Mouse (Mus musculus): ENCODE data around the gene Dhx16. TPM values are rescaled to one million over a fixed set of nuclear protein-coding genes. Genes with fewer than 3 reads are reported as not detected.

Dhx16 gene
- polyA plus RNA-seq, 1 experiment from 2014 or later, result 29.8 TPM

DNA sequence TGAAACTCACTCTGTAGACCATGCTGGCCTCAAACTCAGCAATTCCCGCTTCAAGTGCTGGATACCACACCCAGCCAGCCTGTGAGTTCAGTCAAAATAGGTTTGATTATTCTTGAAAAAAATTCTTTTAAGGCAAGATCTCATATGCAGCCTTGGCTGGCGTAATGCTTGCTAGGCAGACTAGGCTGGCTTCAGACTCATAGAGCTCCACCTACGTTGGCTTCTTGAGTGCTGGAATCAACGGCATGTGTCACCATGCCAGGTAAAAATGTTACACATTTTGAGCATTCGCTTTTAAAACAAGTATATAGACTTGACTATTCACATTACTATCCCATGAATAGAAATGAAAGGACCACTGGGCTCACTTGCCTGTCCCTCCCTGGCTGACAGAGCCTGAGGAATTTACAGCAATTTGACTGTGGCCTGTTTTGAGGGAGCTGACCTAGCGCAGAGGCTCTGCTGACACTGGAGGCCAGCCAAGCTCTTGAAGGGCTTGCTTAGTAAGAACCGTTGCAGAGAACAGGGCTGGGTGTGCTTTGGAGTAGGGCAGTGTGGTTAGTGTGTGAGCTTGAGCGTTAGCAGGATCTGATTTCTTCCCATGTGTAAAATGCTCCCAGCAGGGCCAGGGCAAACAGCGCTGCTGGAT lies 23.8 kb downstream of the Dhx16 start:
- Histone ChIP-seq H3K27ac (ENCODE audit: low read length) (no peak overlapping the region), H3K9me3 (replicated peaks; ENCODE audit: control insufficient read depth, low read length) (no peaks in the 10 kb centered on the region), H3K36me3 (ENCODE audit: control insufficient read depth, insufficient read depth) (no peaks in the 10 kb centered on the region), H3K9ac (ENCODE audit: low read depth, low read length) (no peak overlapping the region), H3K27me3 (ENCODE audit: control insufficient read depth, insufficient read depth, low read depth, low read length) (no peaks in the 10 kb centered on the region), H3K4me1 (ENCODE audit: control insufficient read depth, low read depth, low read length) (no peaks in the 10 kb centered on the region; the same call in 1 of the 2 replicates), H3K4me2 (ENCODE audit: low read depth, low read length) (no peak overlapping the region), H3K4me3 (ENCODE audit: low read depth, low read length) (no peak overlapping the region)
- ATAC-seq (ENCODE audit: low read depth), result no peak
- 64% methylated on average over 9 of the region's 9 CpGs for WGBS (ENCODE audit: insufficient replicate concordance)

DNA sequence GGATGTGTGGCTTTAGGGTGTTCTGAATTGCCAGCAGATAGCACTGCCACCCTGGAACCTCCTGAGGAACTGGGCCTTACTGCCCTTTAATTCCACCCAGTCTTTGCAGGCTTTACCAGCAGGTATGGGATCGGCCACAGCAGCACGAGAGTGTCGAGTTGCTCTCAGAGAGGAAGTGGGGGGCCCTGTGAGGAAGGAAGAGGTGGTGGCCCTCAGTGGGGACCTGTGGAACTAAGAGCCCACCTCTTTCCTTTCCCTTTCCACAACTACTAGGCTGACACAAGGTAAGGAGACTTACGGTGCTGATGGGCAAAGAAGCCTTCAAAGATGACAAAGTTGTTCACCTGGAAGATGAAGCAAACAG lies 24.4 kb downstream of the Dhx16 start:
- no peak overlapping the region for H3K4me3 ChIP-seq (ENCODE audit: low read depth, low read length)
- 35% methylated on average over 4 of the region's 4 CpGs for WGBS (ENCODE audit: insufficient replicate concordance)
- ATAC-seq (ENCODE audit: low read depth), result no peak
- H3K36me3 ChIP-seq (ENCODE audit: control insufficient read depth, insufficient read depth), result no peaks in the 10 kb centered on the region
- H3K4me2 ChIP-seq (ENCODE audit: low read depth, low read length), result no peak overlapping the region
- H3K4me1 ChIP-seq (ENCODE audit: control insufficient read depth, low read depth, low read length), result peaks cover 2% of the 10 kb centered on the region
- no peaks in the 10 kb centered on the region for H3K27me3 ChIP-seq (ENCODE audit: control insufficient read depth, insufficient read depth, low read depth, low read length)
- no peak overlapping the region for H3K9ac ChIP-seq (ENCODE audit: low read depth, low read length)
- no peak overlapping the region for H3K27ac ChIP-seq (ENCODE audit: low read length)
- no peaks in the 10 kb centered on the region for H3K9me3 ChIP-seq (replicated peaks; ENCODE audit: control insufficient read depth, low read length)

DNA sequence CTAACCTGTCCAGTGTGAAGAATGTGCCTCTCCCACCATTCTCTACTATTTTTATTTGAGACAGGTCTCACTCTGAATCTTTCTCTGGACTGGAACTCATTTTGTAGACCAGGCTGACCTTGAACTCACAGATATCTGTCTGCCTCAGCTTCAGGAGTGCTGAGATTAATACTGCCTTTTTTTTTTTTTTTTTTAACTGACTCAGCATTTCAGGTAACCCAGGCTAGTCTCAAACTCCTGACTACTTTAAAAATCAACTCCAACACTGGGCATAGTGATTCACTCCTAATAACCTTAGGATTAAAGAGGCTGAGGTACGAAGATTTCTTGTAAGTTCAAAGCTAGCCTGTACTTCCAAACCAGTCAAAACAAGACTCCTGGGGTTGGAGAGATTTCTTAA lies 26.0 kb downstream of the Dhx16 start:
- Histone ChIP-seq H3K27ac (ENCODE audit: low read length) (no peak overlapping the region), H3K27me3 (ENCODE audit: control insufficient read depth, insufficient read depth, low read depth, low read length) (no peaks in the 10 kb centered on the region), H3K4me3 (ENCODE audit: low read depth, low read length) (no peak overlapping the region), H3K9ac (ENCODE audit: low read depth, low read length) (no peak overlapping the region), H3K4me1 (ENCODE audit: control insufficient read depth, low read depth, low read length) (peaks cover 12% of the 10 kb centered on the region), H3K4me2 (ENCODE audit: low read depth, low read length) (no peak overlapping the region), H3K9me3 (replicated peaks; ENCODE audit: control insufficient read depth, low read length) (no peaks in the 10 kb centered on the region), H3K36me3 (ENCODE audit: control insufficient read depth, insufficient read depth) (no peaks in the 10 kb centered on the region)
- 76% methylated on average over 1 of the region's 1 CpGs for WGBS (ENCODE audit: insufficient replicate concordance)
- no peak for ATAC-seq (ENCODE audit: low read depth)

DNA sequence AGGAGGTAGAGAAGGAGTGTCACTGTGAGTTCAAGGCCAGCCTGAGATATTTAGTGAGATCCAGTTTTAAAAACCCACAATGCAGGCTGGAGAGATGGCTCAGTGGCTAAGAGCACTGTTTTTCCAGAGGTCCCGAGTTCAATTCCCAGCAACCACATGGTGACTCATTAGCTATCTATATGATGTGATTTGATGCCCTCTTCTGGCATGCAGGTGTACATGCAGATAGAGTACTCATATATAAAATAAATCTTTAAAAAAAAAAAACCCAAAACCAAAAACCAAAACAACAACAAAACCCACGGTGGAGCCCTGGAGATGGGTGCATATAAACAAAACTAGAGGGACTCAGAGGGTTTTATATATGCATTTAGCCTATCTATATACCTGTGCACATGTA lies 28.0 kb downstream of the Dhx16 start:
- 41% methylated on average over 2 of the region's 2 CpGs for WGBS (ENCODE audit: insufficient replicate concordance)
- H3K4me3 ChIP-seq (ENCODE audit: low read depth, low read length), result no peak overlapping the region

DNA sequence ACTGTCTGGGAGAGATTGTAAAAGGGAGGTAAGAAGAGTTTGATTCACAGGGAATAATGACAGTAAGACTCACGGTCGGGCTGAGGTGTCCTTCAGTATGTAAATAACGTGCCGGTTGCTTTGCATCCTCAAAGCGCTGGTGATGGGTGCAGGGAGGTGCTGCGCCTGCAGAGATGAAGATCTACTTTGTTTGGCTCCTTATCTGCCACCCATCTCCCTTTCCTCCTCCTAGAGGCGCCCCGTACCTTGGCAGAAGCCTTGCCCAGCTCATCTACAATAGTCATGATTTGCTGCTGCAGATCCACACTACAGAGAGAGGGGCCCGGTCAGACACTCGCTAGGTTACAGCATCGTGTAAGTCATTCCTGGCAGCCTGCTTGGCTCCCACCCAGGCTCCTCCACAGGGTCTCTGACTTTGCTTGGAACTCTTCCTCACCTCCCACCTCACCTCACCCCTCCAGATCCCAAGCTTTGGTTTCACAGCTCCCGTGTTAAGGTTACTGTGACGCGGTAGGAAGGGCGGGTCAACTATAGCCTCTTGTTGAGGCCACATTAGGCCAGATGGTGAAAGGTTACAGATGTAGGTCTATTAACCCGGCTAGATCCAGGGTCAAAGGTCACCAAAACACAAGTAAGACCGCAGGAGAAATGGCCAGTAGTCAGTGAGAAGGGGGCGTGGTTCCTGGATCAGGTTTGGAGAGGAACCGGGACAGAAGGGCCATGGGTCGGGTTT lies 29.7 kb downstream of the Dhx16 start:
- peak overlapping the region; percentile 75 for H3K4me3 ChIP-seq (ENCODE audit: low read depth, low read length)
- peaks cover 19% of the 10 kb centered on the region for H3K4me1 ChIP-seq (ENCODE audit: control insufficient read depth, low read depth, low read length)
- peak overlapping the region; percentile 83; the same call in 1 of the 2 replicates for H3K27ac ChIP-seq (ENCODE audit: low read length)
- H3K4me2 ChIP-seq (ENCODE audit: low read depth, low read length), result peak overlapping the region; percentile 90
- H3K27me3 ChIP-seq (ENCODE audit: control insufficient read depth, insufficient read depth, low read depth, low read length), result no peaks in the 10 kb centered on the region
- H3K36me3 ChIP-seq (ENCODE audit: control insufficient read depth, insufficient read depth), result peaks cover 16% of the 10 kb centered on the region
- H3K9me3 ChIP-seq (replicated peaks; ENCODE audit: control insufficient read depth, low read length), result no peaks in the 10 kb centered on the region
- 27% methylated on average over 20 of the region's 20 CpGs for WGBS (ENCODE audit: insufficient replicate concordance)
- H3K9ac ChIP-seq (ENCODE audit: low read depth, low read length), result peak overlapping the region; percentile 66
- ATAC-seq (ENCODE audit: low read depth), result peak; percentile 56

More for the DNA sequence above, 28.0 kb downstream of the Dhx16 start:
- Histone ChIP-seq H3K9me3 (replicated peaks; ENCODE audit: control insufficient read depth, low read length) (no peaks in the 10 kb centered on the region), H3K4me2 (ENCODE audit: low read depth, low read length) (no peak overlapping the region), H3K36me3 (ENCODE audit: control insufficient read depth, insufficient read depth) (peaks cover 7% of the 10 kb centered on the region), H3K27ac (ENCODE audit: low read length) (no peak overlapping the region), H3K9ac (ENCODE audit: low read depth, low read length) (no peak overlapping the region), H3K27me3 (ENCODE audit: control insufficient read depth, insufficient read depth, low read depth, low read length) (no peaks in the 10 kb centered on the region), H3K4me1 (ENCODE audit: control insufficient read depth, low read depth, low read length) (peaks cover 16% of the 10 kb centered on the region)
- no peak for ATAC-seq (ENCODE audit: low read depth)

DNA sequence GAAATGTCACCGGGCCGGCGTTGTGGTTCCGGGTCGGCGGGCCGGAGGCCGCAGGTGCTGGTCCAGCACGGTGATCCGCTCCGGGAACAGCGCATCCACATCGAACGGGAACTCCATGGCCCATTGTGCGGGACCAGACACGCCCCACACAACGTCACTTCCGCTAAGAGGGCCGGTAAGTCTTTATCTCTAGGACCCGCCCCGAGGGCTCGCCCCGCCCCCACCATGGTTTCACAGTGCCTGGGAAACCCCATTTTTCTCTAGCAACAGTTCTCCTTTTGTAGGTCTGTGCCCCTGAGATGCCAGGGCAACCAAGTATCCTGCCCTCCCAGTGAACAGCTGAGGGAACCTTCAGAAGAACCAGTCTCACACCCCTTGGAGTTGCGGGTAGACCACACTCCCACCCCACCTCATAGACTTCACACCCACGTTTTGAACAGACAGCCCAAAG lies 30.3 kb downstream of the Dhx16 start, which contains the start of gene Atat1:
Gene Atat1, minus strand, starts transcription at position 157 of the 451 bp plus-strand sequence.
- peak; percentile 89 for ATAC-seq (ENCODE audit: low read depth)
- Histone ChIP-seq H3K27ac (ENCODE audit: low read length) (peak within 1 kb of the TSS; percentile 83), H3K4me2 (ENCODE audit: low read depth, low read length) (peak within 1 kb of the TSS; percentile 90), H3K36me3 (ENCODE audit: control insufficient read depth, insufficient read depth) (peaks cover 16% of the 10 kb centered on the region), H3K4me3 (ENCODE audit: low read depth, low read length) (peak within 1 kb of the TSS; percentile 75), H3K4me1 (ENCODE audit: control insufficient read depth, low read depth, low read length) (peaks cover 24% of the 10 kb centered on the region), H3K27me3 (ENCODE audit: control insufficient read depth, insufficient read depth, low read depth, low read length) (no peaks in the 10 kb centered on the region), H3K9me3 (replicated peaks; ENCODE audit: control insufficient read depth, low read length) (no peaks in the 10 kb centered on the region), H3K9ac (ENCODE audit: low read depth, low read length) (peak within 1 kb of the TSS; percentile 66)
- WGBS (ENCODE audit: insufficient replicate concordance), result 2% methylated on average over 25 of the region's 25 CpGs

DNA sequence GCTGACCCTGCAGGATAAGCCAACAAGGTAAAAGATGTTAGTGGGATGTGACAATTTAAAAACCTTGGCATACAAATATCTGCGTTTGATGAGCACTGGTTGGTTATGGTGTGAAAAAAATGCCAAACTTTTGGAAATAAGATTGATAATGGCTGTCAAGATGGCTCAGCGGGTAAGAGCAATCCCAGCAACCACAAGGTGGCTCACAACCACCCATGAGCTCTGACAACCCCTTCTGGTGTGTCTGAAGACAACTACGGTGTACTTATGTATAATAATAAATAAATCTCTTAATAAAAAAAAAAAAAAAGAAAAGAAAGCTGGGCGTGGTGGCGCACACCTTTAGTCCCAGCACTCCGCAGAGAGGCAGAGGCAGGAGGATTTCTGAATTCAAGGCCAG lies 35.4 kb downstream of the Dhx16 start:
- Histone ChIP-seq H3K4me1 (ENCODE audit: control insufficient read depth, low read depth, low read length) (peaks cover 27% of the 10 kb centered on the region), H3K9ac (ENCODE audit: low read depth, low read length) (no peak overlapping the region; the same call in 1 of the 2 replicates), H3K4me2 (ENCODE audit: low read depth, low read length) (peak overlapping the region; percentile 71), H3K27me3 (ENCODE audit: control insufficient read depth, insufficient read depth, low read depth, low read length) (no peaks in the 10 kb centered on the region), H3K27ac (ENCODE audit: low read length) (no peak overlapping the region; the same call in 1 of the 2 replicates), H3K9me3 (replicated peaks; ENCODE audit: control insufficient read depth, low read length) (no peaks in the 10 kb centered on the region), H3K4me3 (ENCODE audit: low read depth, low read length) (peak overlapping the region; percentile 89), H3K36me3 (ENCODE audit: control insufficient read depth, insufficient read depth) (peaks cover 24% of the 10 kb centered on the region)
- 53% methylated on average over 6 of the region's 6 CpGs for WGBS (ENCODE audit: insufficient replicate concordance)
- ATAC-seq (ENCODE audit: low read depth), result no peak

DNA sequence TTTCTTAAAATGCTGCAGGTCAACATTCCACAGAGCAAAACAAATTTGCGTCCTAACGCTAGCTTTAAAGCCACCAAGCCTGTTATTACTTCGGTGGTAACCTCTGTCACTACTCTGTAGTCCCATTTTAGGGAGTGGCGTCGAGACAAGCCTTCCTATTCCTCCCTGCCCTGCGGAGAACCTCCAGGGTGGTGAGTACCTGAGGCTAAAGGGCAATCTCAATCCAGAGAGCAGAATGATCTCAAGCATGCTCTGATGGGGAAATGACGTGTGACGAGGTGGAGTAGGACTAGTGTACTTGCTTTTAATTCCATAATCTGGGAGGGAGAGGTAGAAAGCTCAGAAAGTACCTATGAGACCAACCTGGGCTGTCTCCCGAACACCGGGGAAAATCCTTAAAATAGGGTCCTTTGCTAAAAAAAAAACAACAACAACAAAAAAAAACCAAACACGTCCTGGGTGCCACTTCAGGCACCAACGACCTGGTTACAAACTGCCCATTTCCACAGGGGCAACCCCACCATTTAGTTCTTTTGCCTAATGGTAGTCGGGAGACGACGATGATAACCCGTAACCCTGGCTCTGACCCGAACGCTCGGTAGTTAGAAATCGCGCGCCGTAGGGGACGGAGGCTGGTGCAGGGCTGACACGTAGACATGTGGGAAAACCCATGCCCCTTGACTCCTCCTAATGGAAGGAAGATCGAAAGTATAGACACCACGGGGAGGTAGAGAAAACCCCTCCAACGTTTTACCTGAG lies 36.1 kb downstream of the Dhx16 start:
- ATAC-seq (ENCODE audit: low read depth), result peak; percentile 1
- H3K4me1 ChIP-seq (ENCODE audit: control insufficient read depth, low read depth, low read length), result peaks cover 32% of the 10 kb centered on the region
- H3K4me2 ChIP-seq (ENCODE audit: low read depth, low read length), result peak overlapping the region; percentile 71
- WGBS (ENCODE audit: insufficient replicate concordance), result 1% methylated on average over 28 of the region's 28 CpGs
- peak overlapping the region; percentile 95 for H3K27ac ChIP-seq (ENCODE audit: low read length)
- no peaks in the 10 kb centered on the region for H3K27me3 ChIP-seq (ENCODE audit: control insufficient read depth, insufficient read depth, low read depth, low read length)
- peaks cover 24% of the 10 kb centered on the region for H3K36me3 ChIP-seq (ENCODE audit: control insufficient read depth, insufficient read depth)
- H3K9ac ChIP-seq (ENCODE audit: low read depth, low read length), result peak overlapping the region; percentile 76
- H3K4me3 ChIP-seq (ENCODE audit: low read depth, low read length), result peak overlapping the region; percentile 89
- no peaks in the 10 kb centered on the region for H3K9me3 ChIP-seq (replicated peaks; ENCODE audit: control insufficient read depth, low read length)

Measured in liver, embryonic 16.5 days (tissue).